Mouse (Mus musculus): ENCODE results near the gene Kpna7. TPM values are rescaled to one million over a fixed set of nuclear protein-coding genes. Genes with fewer than 3 reads are reported as not detected.

Kpna7 gene
- polyA plus RNA-seq, 1 experiment from 2014 or later, result not detected

DNA sequence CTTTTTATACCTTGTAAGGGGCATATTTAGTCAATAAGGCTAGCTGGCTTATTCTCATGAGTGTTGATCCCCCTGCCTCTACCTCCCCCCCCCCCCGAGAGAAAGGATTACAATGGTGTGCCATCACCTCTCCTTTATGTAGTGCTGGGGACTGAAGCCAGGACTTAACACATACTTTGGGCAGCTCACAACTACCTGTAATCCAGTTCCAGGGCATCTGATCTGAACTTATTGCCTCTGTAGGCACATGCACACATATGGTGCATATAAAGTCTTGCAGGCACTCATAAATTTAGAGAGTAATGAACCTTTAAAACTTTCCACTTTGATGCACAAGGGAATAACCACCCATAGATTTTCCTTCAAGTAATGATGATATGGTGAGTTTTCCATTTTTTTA is 69.6 kb downstream of the Kpna7 start:
- WGBS, result 91% methylated on average over 1 of the region's 1 CpGs
- Histone ChIP-seq H3K4me1 (no peaks in the 10 kb centered on the region), H3K4me3 (no peak overlapping the region), H3K9ac (no peak overlapping the region), H3K4me2 (no peak overlapping the region), H3K27me3 (no peaks in the 10 kb centered on the region), H3K27ac (no peak overlapping the region), H3K36me3 (no peaks in the 10 kb centered on the region), H3K9me3 (no peaks in the 10 kb centered on the region)
- ATAC-seq (ENCODE audit: borderline replicate concordance, extremely low read depth, low FRiP score, low TSS enrichment), result no peak

DNA sequence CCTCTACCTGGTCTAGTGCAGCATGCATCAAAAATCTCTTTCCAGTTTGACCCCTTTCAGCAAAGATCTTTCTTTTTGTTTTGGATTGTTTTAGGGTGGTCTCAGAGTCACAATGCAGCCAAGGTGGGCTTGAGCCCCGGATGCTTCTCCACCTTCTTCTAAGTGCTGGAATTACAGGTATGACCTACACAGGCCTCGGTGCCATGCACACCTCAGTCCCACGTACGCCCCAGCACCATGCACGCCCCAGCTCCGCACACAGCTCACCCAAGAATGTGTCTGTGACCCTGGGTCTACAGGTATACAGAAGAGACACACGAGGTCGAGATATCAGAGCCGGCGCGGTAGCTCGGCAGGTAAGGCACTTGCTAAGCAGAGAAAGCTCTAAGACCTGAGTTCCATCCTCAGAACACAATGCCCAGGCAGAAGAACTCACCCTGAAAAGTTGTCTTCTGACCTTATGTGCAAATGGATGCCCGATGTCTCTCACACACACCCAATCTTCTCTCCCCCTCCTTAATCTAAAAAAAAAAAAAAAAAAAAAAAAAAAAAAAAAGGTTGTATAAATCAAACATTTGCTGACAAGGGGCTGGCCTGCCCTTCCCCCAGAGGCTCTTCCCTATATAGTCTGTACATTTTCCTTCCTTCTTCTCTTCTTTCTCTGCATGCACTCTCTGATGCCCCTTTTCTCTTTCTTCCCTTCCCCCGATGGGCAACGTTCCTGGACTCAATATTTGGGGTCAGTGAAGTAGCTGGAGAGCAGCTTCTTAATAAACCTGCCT is 74.8 kb downstream of the Kpna7 start:
- Histone ChIP-seq H3K27me3 (no peaks in the 10 kb centered on the region), H3K4me2 (no peak overlapping the region), H3K36me3 (no peaks in the 10 kb centered on the region), H3K4me3 (no peak overlapping the region), H3K9ac (no peak overlapping the region), H3K27ac (no peak overlapping the region), H3K9me3 (no peaks in the 10 kb centered on the region), H3K4me1 (0 out of 2 replicates have a peak, but pooled peaks cover 3% of the 10 kb centered on the region)
- WGBS, result 85% methylated on average over 15 of the region's 15 CpGs
- ATAC-seq (ENCODE audit: borderline replicate concordance, extremely low read depth, low FRiP score, low TSS enrichment), result no peak

DNA sequence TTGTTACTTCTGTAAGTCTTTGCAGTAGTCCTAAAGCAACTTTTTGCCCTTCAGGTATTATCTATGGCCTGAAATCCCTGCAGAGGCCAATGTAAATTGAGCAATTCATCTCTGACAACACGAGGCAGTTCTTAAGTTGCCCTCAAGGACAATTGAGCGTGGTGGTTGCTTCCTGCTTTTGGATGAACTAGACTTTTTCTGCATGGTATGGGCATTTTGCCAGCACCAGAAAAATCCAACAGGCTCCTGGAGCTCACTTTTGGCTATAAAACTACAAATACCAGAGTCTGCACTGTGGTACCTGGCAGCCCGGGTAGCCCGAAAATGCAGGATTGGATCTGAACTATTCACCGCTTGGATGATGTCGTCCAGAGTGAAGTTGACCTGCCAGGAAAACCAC is 78.2 kb downstream of the Kpna7 start:
- 0 out of 2 replicates have a peak, but pooled peaks cover 3% of the 10 kb centered on the region for H3K4me1 ChIP-seq
- ATAC-seq (ENCODE audit: borderline replicate concordance, extremely low read depth, low FRiP score, low TSS enrichment), result no peak
- no peak overlapping the region for H3K9ac ChIP-seq
- H3K4me3 ChIP-seq, result no peak overlapping the region
- no peak overlapping the region for H3K27ac ChIP-seq
- no peaks in the 10 kb centered on the region for H3K36me3 ChIP-seq
- H3K9me3 ChIP-seq, result no peaks in the 10 kb centered on the region
- WGBS, result 62% methylated on average over 6 of the region's 6 CpGs
- no peak overlapping the region for H3K4me2 ChIP-seq
- no peaks in the 10 kb centered on the region for H3K27me3 ChIP-seq

DNA sequence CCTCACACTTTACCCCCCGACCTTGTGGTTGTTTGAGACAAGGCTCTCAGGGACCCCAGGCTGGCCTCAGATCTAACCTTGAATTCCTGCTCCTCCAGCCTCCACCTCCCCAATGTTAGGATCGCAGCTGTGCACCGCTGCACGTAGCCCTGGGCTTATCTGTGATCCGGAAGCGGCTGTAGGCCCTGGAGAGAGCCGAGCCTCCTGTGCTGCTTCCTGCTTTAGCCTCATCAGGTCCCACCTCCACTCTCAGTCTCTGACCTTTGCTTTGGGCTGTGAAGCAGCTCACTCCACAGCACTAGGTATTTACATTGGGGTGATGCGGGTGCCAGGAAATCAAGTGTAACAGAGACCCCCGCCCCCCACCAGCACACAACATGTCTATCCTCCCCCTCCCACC is 79.3 kb downstream of the Kpna7 start:
- Histone ChIP-seq H3K27ac (no peak overlapping the region), H3K4me2 (no peak overlapping the region), H3K4me3 (no peak overlapping the region), H3K27me3 (no peaks in the 10 kb centered on the region), H3K36me3 (no peaks in the 10 kb centered on the region), H3K9me3 (no peaks in the 10 kb centered on the region), H3K4me1 (0 out of 2 replicates have a peak, but pooled peaks cover 3% of the 10 kb centered on the region), H3K9ac (no peak overlapping the region)
- 49% methylated on average over 9 of the region's 9 CpGs for WGBS
- ATAC-seq (ENCODE audit: borderline replicate concordance, extremely low read depth, low FRiP score, low TSS enrichment), result peak; percentile 39; the same call in 1 of the 2 replicates

DNA sequence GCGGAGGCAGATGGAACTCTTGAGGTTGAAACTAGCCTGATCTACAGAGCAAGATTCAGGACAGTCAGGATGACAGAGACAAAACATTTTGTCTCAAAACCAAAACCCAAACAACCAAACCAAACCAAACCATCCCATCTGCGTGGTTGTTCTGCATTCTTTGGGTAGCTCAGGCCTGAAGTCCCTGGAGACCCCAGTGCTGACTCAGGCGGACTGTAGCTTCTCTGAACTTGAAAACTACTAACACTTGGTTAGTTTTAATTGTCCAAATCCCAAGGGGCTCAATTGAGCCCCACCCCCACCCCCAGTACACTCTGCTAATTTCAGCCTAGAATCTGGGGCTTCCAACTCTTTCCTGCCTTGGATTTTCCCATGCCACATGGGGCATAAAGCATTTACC is 80.5 kb downstream of the Kpna7 start:
- Histone ChIP-seq H3K4me2 (no peak overlapping the region), H3K36me3 (no peaks in the 10 kb centered on the region), H3K4me3 (no peak overlapping the region), H3K4me1 (0 out of 2 replicates have a peak, but pooled peaks cover 3% of the 10 kb centered on the region), H3K27ac (no peak overlapping the region), H3K27me3 (no peaks in the 10 kb centered on the region), H3K9ac (no peak overlapping the region), H3K9me3 (no peaks in the 10 kb centered on the region)
- ATAC-seq (ENCODE audit: borderline replicate concordance, extremely low read depth, low FRiP score, low TSS enrichment), result no peak
- 81% methylated on average over 3 of the region's 3 CpGs for WGBS

DNA sequence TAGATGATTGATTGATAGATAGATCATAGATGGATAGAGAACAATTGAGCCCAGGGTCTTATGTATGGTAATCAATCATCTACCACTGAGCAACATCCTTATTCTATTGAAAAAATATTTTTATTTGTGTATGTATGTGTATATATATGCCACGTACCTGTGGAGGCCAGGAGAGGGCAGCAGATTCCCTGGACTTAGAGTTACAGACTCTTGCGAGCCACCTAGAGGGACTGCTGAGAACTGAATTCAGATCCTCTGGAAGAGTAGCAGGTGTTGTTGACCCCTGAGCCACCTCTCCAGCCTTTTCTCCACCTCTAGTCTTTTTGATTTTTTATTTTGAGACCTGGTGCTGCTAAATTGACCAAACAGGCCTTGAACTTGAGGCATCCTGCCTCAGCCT is 85.3 kb downstream of the Kpna7 start:
- no peak overlapping the region for H3K4me2 ChIP-seq
- no peaks in the 10 kb centered on the region for H3K9me3 ChIP-seq
- no peaks in the 10 kb centered on the region for H3K36me3 ChIP-seq
- H3K27ac ChIP-seq, result no peak overlapping the region
- H3K27me3 ChIP-seq, result no peaks in the 10 kb centered on the region
- ATAC-seq (ENCODE audit: borderline replicate concordance, extremely low read depth, low FRiP score, low TSS enrichment), result no peak
- no peak overlapping the region for H3K9ac ChIP-seq
- no peak overlapping the region for H3K4me3 ChIP-seq
- no peaks in the 10 kb centered on the region for H3K4me1 ChIP-seq
- 32% methylated on average over 2 of the region's 2 CpGs for WGBS

DNA sequence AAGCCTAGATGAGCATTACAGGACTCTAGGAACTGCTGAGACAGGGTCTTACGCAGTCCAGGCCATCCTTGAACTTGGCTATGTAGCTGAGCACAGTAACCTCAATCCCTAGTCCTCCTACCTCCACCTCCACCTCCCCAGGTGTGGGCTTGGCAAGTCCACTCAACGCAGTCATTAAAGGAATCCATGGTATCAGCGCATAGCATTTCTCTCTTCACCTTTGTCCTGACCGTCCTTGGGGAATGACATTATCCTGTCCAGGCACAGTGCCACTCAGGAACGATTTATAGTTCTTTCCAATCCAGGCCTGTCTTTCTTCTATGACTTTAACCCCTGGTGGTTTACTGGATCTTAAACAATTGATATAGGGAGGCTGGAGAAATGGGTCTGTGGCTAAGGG is 93.3 kb downstream of the Kpna7 start:
- H3K4me3 ChIP-seq, result no peak overlapping the region
- 74% methylated on average over 5 of the region's 5 CpGs for WGBS
- no peak for ATAC-seq (ENCODE audit: borderline replicate concordance, extremely low read depth, low FRiP score, low TSS enrichment)
- no peak overlapping the region for H3K4me2 ChIP-seq
- no peak overlapping the region for H3K27ac ChIP-seq
- no peaks in the 10 kb centered on the region for H3K27me3 ChIP-seq
- H3K4me1 ChIP-seq, result peaks cover 4% of the 10 kb centered on the region; the same call in 1 of the 2 replicates
- no peaks in the 10 kb centered on the region for H3K36me3 ChIP-seq
- no peak overlapping the region for H3K9ac ChIP-seq
- H3K9me3 ChIP-seq, result no peaks in the 10 kb centered on the region

DNA sequence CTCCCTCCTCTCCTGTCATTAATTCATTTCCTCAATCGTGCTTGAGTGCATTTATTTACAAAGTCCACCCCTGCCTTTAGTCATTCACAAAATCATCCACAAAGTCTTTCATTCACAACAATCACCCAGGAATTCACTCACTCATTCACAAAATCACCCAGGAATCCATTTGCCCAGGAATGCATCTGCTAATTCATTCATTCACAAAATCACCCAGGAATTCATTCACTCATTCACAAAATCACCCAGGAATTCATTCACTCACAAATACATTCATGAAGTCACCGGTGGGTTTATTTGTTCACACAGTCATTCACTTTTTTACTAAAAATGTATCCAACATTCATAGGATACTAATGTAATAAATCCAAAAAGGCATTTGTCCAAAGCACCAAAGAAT is 93.8 kb downstream of the Kpna7 start:
- Histone ChIP-seq H3K4me3 (no peak overlapping the region), H3K27me3 (no peaks in the 10 kb centered on the region), H3K9me3 (no peaks in the 10 kb centered on the region), H3K4me1 (peaks cover 4% of the 10 kb centered on the region; the same call in 1 of the 2 replicates), H3K9ac (no peak overlapping the region), H3K4me2 (no peak overlapping the region), H3K27ac (no peak overlapping the region), H3K36me3 (no peaks in the 10 kb centered on the region)
- WGBS, result 62% methylated on average over 2 of the region's 2 CpGs
- ATAC-seq (ENCODE audit: borderline replicate concordance, extremely low read depth, low FRiP score, low TSS enrichment), result no peak

DNA sequence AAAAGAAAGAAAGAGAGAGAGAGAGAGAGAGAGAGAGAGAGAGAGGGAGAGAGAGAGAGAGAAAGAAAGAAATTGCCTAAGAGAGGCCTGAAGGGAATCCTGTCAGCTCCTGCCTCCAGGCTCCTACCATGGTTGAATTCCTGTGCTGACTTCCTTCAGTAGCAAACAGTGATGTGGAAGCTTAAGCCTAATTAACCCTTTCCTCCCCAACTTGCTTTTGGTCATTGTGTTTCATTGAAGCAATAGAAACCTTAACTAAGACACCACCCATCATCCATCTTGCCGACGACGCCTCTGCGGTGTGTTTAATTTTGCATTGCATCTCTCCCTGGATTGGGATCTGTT is 94.8 kb downstream of the Kpna7 start:
- H3K36me3 ChIP-seq, result no peaks in the 10 kb centered on the region
- ATAC-seq (ENCODE audit: borderline replicate concordance, extremely low read depth, low FRiP score, low TSS enrichment), result no peak
- no peak overlapping the region for H3K9ac ChIP-seq

DNA sequence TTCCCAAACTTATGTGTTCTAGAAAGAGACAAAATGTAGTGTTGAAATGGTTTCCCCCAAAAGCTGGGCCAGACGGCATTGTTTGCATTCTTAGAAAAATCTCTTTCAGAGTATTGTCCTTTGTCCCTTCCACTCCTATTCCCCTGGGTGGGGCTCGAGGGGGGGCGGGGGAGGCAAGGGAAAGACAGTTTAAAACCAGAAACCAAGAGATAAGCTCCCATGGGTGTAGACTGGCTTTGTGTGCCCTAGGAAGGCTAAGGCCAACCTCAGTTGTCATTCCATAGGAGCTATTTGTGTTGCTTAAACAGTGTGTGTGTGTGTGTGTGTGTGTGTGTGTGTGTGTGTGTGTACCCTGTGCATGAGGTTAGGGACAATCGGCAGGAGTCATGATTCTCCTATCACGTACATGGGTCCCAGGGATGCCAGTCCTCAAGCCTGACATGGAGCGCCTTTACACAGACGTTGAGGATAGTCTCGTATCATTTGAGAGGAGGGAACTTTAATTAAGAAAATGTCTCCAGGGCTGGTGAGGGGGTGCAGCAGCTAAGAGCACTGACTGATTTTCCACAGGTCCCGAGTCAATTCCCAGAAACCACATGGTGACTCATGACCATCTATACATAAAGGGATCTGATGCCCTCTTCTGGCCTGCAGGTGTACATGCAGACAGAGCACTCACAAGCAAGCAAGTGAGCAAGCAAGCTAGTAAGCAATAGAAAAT is 95.3 kb downstream of the Kpna7 start:
- WGBS, result 44% methylated on average over 9 of the region's 9 CpGs
- ATAC-seq (ENCODE audit: borderline replicate concordance, extremely low read depth, low FRiP score, low TSS enrichment), result no peak
- Histone ChIP-seq H3K4me2 (no peak overlapping the region), H3K9ac (no peak overlapping the region), H3K9me3 (no peaks in the 10 kb centered on the region), H3K27ac (no peak overlapping the region), H3K4me3 (no peak overlapping the region), H3K4me1 (peaks cover 4% of the 10 kb centered on the region; the same call in 1 of the 2 replicates), H3K36me3 (no peaks in the 10 kb centered on the region), H3K27me3 (no peaks in the 10 kb centered on the region)

More for the DNA sequence above, 94.8 kb downstream of the Kpna7 start:
- 80% methylated on average over 4 of the region's 4 CpGs for WGBS
- no peak overlapping the region for H3K4me2 ChIP-seq
- peaks cover 4% of the 10 kb centered on the region; the same call in 1 of the 2 replicates for H3K4me1 ChIP-seq
- H3K9me3 ChIP-seq, result no peaks in the 10 kb centered on the region
- no peaks in the 10 kb centered on the region for H3K27me3 ChIP-seq
- H3K4me3 ChIP-seq, result no peak overlapping the region
- H3K27ac ChIP-seq, result no peak overlapping the region

DNA sequence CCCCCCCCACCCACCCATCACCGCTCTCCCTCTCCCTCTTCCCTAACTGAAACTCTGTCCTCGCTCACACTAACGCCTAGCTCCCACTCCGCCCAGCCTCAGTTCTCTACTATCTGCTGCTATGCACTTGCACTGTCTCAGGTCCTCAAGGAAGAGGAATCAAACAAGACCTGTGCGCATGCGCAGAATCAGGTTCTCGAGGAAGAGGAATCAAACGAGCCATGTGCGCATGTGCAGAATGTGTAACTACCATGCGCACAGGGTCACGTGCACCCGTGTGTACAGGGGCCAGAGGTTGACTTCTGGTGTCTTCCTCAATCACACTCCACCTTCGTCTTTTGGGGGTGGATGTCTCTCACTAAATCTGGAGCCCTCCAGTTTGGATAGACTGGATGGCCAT is 96.3 kb downstream of the Kpna7 start:
- Histone ChIP-seq H3K27ac (no peak overlapping the region), H3K36me3 (no peaks in the 10 kb centered on the region), H3K9me3 (peaks cover 5% of the 10 kb centered on the region; the same call in 1 of the 2 replicates), H3K27me3 (no peaks in the 10 kb centered on the region), H3K9ac (no peak overlapping the region), H3K4me3 (no peak overlapping the region), H3K4me1 (peaks cover 4% of the 10 kb centered on the region; the same call in 1 of the 2 replicates), H3K4me2 (no peak overlapping the region)
- ATAC-seq (ENCODE audit: borderline replicate concordance, extremely low read depth, low FRiP score, low TSS enrichment), result no peak
- 82% methylated on average over 13 of the region's 13 CpGs for WGBS

DNA sequence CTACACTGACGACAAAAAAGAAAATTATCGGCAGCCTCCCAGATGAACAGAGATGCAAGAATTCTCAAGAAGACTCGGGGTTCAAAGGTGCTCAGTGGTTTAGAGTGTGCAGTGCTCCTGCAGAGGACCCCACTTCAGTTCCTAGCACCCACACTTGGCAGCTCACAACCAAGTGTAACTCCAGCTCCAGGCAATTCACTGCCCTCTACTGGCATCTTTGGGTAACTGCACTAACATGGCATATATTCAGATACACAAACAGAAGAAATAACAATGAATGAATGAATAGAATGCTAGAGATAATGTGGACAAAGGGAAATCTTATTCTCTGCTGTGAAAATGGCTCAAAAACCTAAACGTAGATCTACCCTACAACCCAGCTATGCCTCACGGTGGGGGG is 99.0 kb downstream of the Kpna7 start:
- peaks cover 5% of the 10 kb centered on the region; the same call in 1 of the 2 replicates for H3K9me3 ChIP-seq
- no peak overlapping the region for H3K9ac ChIP-seq
- H3K36me3 ChIP-seq, result no peaks in the 10 kb centered on the region
- H3K27ac ChIP-seq, result no peak overlapping the region
- H3K4me2 ChIP-seq, result no peak overlapping the region
- H3K4me1 ChIP-seq, result peaks cover 4% of the 10 kb centered on the region; the same call in 1 of the 2 replicates
- no peak overlapping the region for H3K4me3 ChIP-seq
- 90% methylated on average over 5 of the region's 5 CpGs for WGBS
- ATAC-seq (ENCODE audit: borderline replicate concordance, extremely low read depth, low FRiP score, low TSS enrichment), result no peak
- no peaks in the 10 kb centered on the region for H3K27me3 ChIP-seq
